Mouse (Mus musculus): Measurements from ENCODE around the gene Pfkfb1. TPM values are rescaled to one million over a fixed set of nuclear protein-coding genes. Genes with fewer than 3 reads are reported as not detected.

Pfkfb1 gene
- total RNA-seq (2014; fragmentation: Nextera tagmentation), result 10.0 and 19.6 TPM in 2 replicates
- total RNA-seq (2017), result 4.9 and 5.0 TPM in 2 replicates
- polyA plus RNA-seq (2012), result 0.28 and 0.51 TPM in 2 replicates

DNA sequence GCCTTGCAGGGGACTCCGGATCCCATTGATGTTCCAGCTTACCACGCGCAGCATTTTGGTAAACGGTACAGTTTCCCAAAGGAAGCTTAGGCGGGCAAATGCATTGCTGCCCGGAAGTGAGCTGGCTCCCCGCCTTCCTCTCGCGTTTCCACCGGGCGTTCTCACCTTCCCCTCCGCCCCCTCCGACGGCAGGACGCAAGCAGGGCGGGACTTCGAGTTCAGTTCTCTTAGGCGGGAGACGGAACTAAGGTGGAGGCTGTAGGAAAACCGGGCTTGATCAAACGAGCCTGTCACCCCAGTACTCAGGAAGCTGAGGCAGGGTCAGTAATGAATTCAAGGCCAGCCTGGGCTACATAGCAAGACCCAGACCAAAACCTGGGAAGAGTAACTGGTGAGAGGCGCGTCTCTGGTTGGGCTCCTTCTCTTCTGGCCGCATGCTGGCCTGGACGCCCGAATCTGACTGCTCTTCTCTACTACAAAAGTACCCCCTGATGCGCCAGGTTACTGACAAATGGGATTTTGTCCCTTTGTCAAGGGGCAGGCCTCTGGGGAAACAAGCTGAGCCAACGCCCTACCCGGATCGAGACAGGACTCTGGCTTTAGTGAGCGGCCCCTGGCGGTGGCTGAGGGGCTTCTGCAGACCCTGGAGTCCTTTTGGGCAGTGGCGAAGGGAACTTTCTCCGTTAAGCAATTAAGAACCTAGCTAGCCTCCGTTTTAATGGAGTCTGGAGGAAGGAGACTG is at the start of gene Pfkfb1:
Gene Pfkfb1, plus strand, starts transcription at position 207 of the 742 bp plus-strand sequence.
- Histone ChIP-seq H3K4me3 (ENCODE audit: low read depth, low read length) (peak within 1 kb of the TSS; percentile 74), H3K9me3 (replicated peaks) (no peaks in the 10 kb centered on the region), H3K4me1 (ENCODE audit: insufficient read depth, low read depth, low read length) (peaks cover 18% of the 10 kb centered on the region; the same call in 1 of the 2 replicates), H3K27me3 (ENCODE audit: insufficient read depth, low read length) (no peaks in the 10 kb centered on the region), H3K36me3 (replicated peaks) (peaks cover 20% of the 10 kb centered on the region)
- DNase-seq (ENCODE audit: low spot score) (peak; percentile 59), ATAC-seq (ENCODE audit: extremely low read depth, insufficient number of reproducible peaks, low FRiP score, poor library complexity, severe bottlenecking) (peak; percentile 96)
- no peak for TF ChIP-seq GATA2 (IDR thresholded peaks at IDR 0.05; ENCODE audit: borderline replicate concordance, low read depth, low read length)
- no peak for TF ChIP-seq CTCF (IDR thresholded peaks at IDR 0.05; ENCODE audit: low read depth, low read length)
- TF ChIP-seq GATA1 (IDR thresholded peaks at IDR 0.05; ENCODE audit: borderline replicate concordance, low read length), result no peak
- TF ChIP-seq POLR2AphosphoS5 (IDR thresholded peaks at IDR 0.05; ENCODE audit: insufficient replicate concordance, low read depth, low read length), result no peak
- TF ChIP-seq TAL1 (conservative IDR thresholded peaks at IDR 0.05; ENCODE audit: low read depth, low read length), result no peak

DNA sequence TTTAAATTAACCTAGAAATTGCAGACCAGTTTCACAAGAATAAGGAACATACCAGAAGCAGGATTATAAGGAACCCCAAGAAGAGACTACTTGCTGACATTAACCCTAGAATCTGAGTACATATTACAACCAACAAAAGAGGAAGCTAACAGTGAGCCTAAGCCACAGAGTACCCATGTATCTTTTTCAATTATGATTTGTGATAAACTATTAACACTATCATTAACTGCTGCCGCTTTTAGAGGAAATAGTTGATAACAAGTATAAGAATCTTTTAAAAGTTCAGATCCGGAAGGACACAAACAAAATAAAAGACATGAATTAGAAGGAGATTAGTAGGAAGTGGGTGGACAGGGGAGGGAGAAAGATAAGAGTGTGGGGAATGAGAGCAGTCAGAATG is 47.9 kb upstream of the Pfkfb1 start:
- H3K27me3 ChIP-seq (ENCODE audit: insufficient read depth, low read length), result no peaks in the 10 kb centered on the region
- no peaks in the 10 kb centered on the region for H3K9me3 ChIP-seq (replicated peaks)
- TF ChIP-seq GATA1 (IDR thresholded peaks at IDR 0.05; ENCODE audit: borderline replicate concordance, low read length) (no peak), POLR2AphosphoS5 (IDR thresholded peaks at IDR 0.05; ENCODE audit: insufficient replicate concordance, low read depth, low read length) (no peak), CTCF (IDR thresholded peaks at IDR 0.05; ENCODE audit: low read depth, low read length) (no peak)
- ATAC-seq (ENCODE audit: extremely low read depth, insufficient number of reproducible peaks, low FRiP score, poor library complexity, severe bottlenecking) (peak; percentile 78; the same call in 1 of the 2 replicates), DNase-seq (ENCODE audit: low spot score) (no peak)
- H3K36me3 ChIP-seq (replicated peaks), result no peaks in the 10 kb centered on the region
- no peak overlapping the region for H3K4me3 ChIP-seq (ENCODE audit: low read depth, low read length)
- H3K4me1 ChIP-seq (ENCODE audit: insufficient read depth, low read depth, low read length), result no peaks in the 10 kb centered on the region

DNA sequence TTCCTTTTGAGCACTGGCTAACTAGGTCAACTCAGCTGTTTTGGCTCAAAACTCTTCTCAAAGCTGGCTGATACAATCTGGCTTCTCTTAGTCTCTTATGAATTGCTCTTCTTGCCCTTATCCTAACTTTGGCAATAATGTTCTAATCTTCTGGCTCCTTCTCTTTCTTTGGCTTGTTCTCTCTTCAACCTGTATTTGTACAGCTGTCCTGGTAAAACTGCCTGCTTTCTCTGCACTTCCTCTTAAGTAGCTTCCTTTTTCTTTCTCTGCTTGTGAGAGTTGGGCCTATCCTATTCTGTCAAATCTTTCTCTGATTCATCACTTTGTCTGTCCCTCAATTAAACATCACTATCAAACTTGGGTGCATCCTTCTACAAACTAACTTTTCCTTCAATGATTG is 46.3 kb upstream of the Pfkfb1 start:
- Histone ChIP-seq H3K27me3 (ENCODE audit: insufficient read depth, low read length) (no peaks in the 10 kb centered on the region), H3K4me1 (ENCODE audit: insufficient read depth, low read depth, low read length) (0 out of 2 replicates have a peak, but pooled peaks cover 1% of the 10 kb centered on the region), H3K9me3 (replicated peaks) (no peaks in the 10 kb centered on the region), H3K4me3 (ENCODE audit: low read depth, low read length) (no peak overlapping the region), H3K36me3 (replicated peaks) (no peaks in the 10 kb centered on the region)
- TF ChIP-seq CTCF (IDR thresholded peaks at IDR 0.05; ENCODE audit: low read depth, low read length) (no peak), GATA1 (IDR thresholded peaks at IDR 0.05; ENCODE audit: borderline replicate concordance, low read length) (no peak), GATA2 (IDR thresholded peaks at IDR 0.05; ENCODE audit: borderline replicate concordance, low read depth, low read length) (no peak), POLR2AphosphoS5 (IDR thresholded peaks at IDR 0.05; ENCODE audit: insufficient replicate concordance, low read depth, low read length) (no peak), TAL1 (conservative IDR thresholded peaks at IDR 0.05; ENCODE audit: low read depth, low read length) (no peak)
- DNase-seq (ENCODE audit: low spot score) (no peak), ATAC-seq (ENCODE audit: extremely low read depth, insufficient number of reproducible peaks, low FRiP score, poor library complexity, severe bottlenecking) (no peak)

DNA sequence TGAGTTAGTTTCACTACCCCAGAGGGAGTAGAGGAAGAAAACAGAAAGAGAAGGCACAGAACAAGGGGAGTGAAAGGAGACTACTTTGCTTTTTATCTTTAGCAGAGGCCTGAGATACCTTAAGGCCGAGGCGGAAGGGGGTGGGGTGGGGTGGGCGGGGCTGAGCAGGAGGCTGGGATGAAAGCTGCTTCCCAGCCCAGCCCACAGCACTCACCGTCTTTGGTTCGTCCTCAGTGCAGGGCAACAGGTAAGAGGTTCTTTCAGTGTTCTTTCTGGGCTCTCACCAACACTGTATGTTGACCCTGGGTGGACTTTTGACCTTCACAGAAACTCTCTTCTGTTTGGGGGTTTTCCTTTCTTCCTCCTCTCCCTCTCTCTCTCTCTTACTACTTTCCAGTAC is 40.8 kb upstream of the Pfkfb1 start, which contains the start of gene Alas2:
Gene Alas2, plus strand, starts transcription at position 137 of the 400 bp plus-strand sequence.
- Histone ChIP-seq H3K27me3 (ENCODE audit: insufficient read depth, low read length) (no peaks in the 10 kb centered on the region), H3K4me3 (ENCODE audit: low read depth, low read length) (peak within 1 kb of the TSS; percentile 42; the same call in 1 of the 2 replicates), H3K36me3 (replicated peaks) (peaks cover 6% of the 10 kb centered on the region), H3K9me3 (replicated peaks) (no peaks in the 10 kb centered on the region), H3K4me1 (ENCODE audit: insufficient read depth, low read depth, low read length) (peaks cover 39% of the 10 kb centered on the region)
- TF ChIP-seq TAL1 (conservative IDR thresholded peaks at IDR 0.05; ENCODE audit: low read depth, low read length), result no peak
- TF ChIP-seq GATA2 (IDR thresholded peaks at IDR 0.05; ENCODE audit: borderline replicate concordance, low read depth, low read length), result no peak
- TF ChIP-seq POLR2AphosphoS5 (IDR thresholded peaks at IDR 0.05; ENCODE audit: insufficient replicate concordance, low read depth, low read length), result no peak
- TF ChIP-seq CTCF (IDR thresholded peaks at IDR 0.05; ENCODE audit: low read depth, low read length), result no peak
- ATAC-seq (ENCODE audit: extremely low read depth, insufficient number of reproducible peaks, low FRiP score, poor library complexity, severe bottlenecking) (no peak), DNase-seq (ENCODE audit: low spot score) (no peak)

DNA sequence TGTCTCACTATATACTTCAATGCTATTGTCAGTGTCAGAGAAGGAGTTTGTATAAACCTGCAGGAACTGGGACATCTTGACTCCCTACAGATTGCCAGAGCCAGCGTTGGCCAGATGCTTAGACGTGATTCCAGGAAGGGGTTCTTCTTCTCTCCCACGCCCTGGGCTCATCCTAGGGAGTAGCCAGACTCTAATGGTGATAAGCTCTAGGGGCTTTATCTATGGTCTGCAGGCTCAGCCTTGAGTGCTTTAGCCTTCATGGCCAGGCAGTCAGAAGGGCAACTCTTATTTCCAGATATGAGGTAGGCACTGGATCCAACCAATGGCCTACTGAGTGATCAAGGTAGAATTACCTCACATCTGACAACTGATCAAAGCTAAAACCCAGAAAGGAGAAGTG is 38.4 kb upstream of the Pfkfb1 start:
- H3K27me3 ChIP-seq (ENCODE audit: insufficient read depth, low read length), result no peaks in the 10 kb centered on the region
- H3K4me3 ChIP-seq (ENCODE audit: low read depth, low read length), result no peak overlapping the region; the same call in 1 of the 2 replicates
- peak; percentile 98 for ATAC-seq (ENCODE audit: extremely low read depth, insufficient number of reproducible peaks, low FRiP score, poor library complexity, severe bottlenecking)
- peaks cover 11% of the 10 kb centered on the region for H3K36me3 ChIP-seq (replicated peaks)
- no peak for TF ChIP-seq POLR2AphosphoS5 (IDR thresholded peaks at IDR 0.05; ENCODE audit: insufficient replicate concordance, low read depth, low read length)
- TF ChIP-seq CTCF (IDR thresholded peaks at IDR 0.05; ENCODE audit: low read depth, low read length), result no peak
- TF ChIP-seq TAL1 (conservative IDR thresholded peaks at IDR 0.05; ENCODE audit: low read depth, low read length), result peak; percentile 97
- no peak for TF ChIP-seq GATA1 (IDR thresholded peaks at IDR 0.05; ENCODE audit: borderline replicate concordance, low read length)
- no peak for TF ChIP-seq GATA2 (IDR thresholded peaks at IDR 0.05; ENCODE audit: borderline replicate concordance, low read depth, low read length)
- peaks cover 43% of the 10 kb centered on the region for H3K4me1 ChIP-seq (ENCODE audit: insufficient read depth, low read depth, low read length)
- no peaks in the 10 kb centered on the region for H3K9me3 ChIP-seq (replicated peaks)
- peak; percentile 45 for DNase-seq (ENCODE audit: low spot score)

DNA sequence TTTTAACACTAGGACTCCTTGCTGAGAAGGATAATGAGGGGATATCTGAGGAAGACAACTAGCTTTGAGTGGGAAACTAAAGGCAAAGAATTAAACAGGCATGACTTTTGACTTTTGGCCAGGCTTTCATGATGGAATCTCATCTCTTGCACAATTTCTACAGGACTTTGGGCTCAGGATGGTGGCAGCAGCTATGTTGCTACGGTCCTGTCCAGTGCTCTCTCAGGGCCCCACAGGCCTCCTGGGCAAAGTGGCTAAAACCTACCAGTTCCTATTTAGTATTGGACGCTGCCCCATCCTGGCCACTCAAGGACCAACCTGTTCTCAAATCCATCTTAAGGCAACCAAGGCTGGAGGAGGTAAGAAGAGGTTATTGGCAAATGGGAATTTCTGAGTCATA is 36.0 kb upstream of the Pfkfb1 start:
- no peak overlapping the region for H3K4me3 ChIP-seq (ENCODE audit: low read depth, low read length)
- DNase-seq (ENCODE audit: low spot score), result no peak

More for the DNA sequence above, 36.0 kb upstream of the Pfkfb1 start:
- H3K36me3 ChIP-seq (replicated peaks), result peaks cover 11% of the 10 kb centered on the region
- TF ChIP-seq TAL1 (conservative IDR thresholded peaks at IDR 0.05; ENCODE audit: low read depth, low read length) (no peak), GATA1 (IDR thresholded peaks at IDR 0.05; ENCODE audit: borderline replicate concordance, low read length) (no peak), POLR2AphosphoS5 (IDR thresholded peaks at IDR 0.05; ENCODE audit: insufficient replicate concordance, low read depth, low read length) (no peak)
- no peak for ATAC-seq (ENCODE audit: extremely low read depth, insufficient number of reproducible peaks, low FRiP score, poor library complexity, severe bottlenecking)
- H3K9me3 ChIP-seq (replicated peaks), result no peaks in the 10 kb centered on the region
- H3K27me3 ChIP-seq (ENCODE audit: insufficient read depth, low read length), result no peaks in the 10 kb centered on the region
- H3K4me1 ChIP-seq (ENCODE audit: insufficient read depth, low read depth, low read length), result peaks cover 38% of the 10 kb centered on the region

All from G1E (cell line).